Mouse (Mus musculus) hindlimb bud, embryonic 11.5 days (tissue): ENCODE data around the gene 6030408B16Rik.

Experiments used
- DNase-seq: peaks from one replicate; pipeline ENCODE4 v3.0.0-alpha.2; 2012; ENCODE audit warnings: low read depth, low spot score; ENCODE audit errors: extremely low spot score

6030408B16Rik gene

DNA sequence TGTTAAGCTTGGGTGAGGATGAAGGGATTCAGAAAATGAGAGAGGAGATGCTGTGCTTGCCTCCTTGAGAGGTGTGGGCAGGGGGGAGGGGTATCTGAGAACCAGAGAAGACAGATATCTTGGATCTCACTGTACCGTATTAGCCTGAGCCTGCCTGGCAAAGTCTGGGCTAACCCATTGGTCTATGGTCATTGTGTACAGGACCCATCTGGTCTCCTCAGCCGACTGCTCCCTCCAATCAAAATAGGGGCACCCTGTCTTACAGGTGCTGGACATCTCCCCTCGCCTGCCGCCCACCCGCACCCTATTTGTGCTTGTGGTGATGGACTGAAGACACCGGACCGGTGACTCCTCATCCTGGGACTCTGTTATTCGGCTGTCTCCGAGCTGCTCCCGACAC, 2.6 kb downstream of the 6030408B16Rik start:
- DNase-seq = no peak

DNA sequence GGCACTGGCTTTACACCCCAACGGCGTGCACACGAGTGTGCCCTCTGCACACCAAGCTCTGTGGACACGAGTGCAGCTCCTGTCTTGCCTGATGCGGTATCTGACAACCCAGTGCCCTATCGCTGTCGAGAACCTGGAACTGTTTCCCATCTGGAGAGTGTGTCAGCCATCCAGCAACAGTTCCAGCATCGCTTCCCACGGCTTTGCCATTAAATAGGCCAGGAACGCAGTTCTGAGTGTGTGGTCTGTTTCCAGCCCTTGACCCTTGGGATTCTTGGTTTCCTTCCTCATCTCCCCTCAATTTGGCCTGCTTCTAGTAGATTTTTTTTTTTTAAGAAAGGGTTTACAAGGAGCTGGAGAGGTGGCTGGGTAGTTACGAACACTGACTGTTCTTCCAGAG, 3.1 kb downstream of the 6030408B16Rik start:
- DNase-seq = no peak

DNA sequence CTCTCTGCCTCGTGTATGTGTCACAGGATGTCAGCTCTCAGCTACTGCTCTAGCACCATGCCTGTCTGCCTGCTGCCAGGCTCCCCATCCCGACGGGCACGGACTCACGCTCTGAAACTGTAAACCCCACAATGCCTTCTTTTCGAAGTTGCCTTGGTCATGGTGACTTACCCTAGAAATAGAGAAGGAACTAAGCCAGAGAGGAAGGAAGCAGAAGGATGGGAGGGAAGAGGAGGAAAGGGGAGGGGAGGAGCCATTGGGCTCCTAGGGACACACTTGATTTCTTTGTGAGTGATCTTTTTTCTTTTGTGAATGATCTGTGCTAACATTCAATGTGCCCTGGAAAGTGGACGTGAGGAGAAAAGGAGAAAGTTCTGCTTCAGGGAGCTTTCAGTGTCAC, 5.0 kb downstream of the 6030408B16Rik start:
- DNase-seq = no peak

DNA sequence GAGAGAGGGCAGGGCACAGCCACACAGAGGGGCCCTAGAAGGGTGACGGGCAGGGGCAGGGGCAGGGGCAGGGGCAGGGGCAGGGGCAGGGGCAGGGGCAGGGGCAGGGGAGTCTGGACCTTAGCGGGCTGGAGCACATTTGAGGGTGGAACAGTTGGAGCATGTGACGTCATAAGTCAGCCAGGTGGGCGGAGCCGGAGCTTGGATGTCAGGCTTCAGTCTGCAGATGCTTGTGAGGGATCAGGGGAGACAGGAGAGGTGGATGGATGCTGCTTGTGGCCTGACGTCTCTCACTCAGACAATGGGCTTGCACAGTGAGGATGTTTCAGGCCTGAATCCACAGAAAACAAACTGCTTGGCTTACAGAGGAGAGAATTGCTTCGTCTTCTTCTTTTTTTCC, 5.5 kb downstream of the 6030408B16Rik start:
- no peak for DNase-seq

DNA sequence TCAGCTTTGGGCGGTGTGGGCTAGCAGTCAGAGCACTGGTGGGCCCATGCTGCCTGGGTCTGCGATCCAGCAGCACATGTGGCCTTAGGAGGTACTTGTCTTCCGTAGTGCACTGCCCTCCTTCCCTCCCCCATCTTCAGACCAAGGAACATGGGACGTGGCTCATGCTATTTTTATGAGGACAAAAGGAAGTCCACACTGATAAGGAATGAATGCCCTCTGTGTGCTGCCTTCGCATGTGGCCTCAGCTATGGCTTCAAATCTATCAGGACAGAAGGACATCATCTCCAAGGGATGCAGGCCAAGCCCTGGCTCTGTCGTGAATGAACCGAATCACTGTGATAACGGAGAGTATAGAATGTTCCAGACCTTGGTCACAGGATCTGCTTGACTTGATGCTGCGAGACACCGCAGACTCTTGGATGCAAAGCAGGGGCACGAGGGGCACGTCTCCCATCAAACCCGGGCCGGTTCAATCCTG, 6.5 kb downstream of the 6030408B16Rik start:
- no peak for DNase-seq

DNA sequence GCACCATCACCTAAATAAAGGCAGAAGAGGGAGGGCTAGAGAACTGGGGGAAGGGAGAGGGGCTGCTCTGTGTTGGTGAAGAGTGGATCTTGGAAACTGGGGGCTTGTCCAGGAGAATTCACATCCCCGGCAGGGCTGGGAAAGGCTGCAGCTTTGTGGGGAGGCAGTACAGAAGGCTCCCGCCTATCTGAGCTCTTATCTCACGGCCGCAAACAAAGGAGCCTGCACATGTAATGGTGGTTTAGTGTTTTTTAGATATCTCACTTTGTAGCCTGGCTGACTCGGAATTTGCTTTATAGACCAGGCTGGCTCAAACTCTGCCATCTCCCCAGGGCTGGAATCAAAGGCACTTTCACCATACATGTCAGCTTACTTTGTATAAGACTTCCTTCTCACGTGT, 7.1 kb downstream of the 6030408B16Rik start:
- DNase-seq = no peak

DNA sequence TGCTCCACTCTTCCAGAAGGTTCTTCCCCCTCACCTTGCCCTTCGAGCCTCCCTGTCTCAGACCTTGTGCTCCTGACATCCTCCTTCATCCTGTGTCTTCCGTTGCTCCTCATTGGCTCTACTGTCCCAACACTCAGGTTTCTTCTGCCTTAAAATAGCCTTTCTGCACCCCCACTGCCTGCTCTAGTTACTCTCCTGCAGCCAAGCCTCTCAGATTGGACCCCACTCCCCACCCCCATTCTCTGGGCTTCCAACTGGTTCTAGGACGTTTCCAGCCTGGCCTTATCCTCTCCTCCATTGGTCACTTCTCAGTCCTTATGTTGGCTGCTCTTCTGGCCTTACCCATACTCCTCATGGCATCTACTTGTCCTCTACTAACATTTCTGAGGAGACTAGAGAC, 9.2 kb downstream of the 6030408B16Rik start:
- DNase-seq = no peak

DNA sequence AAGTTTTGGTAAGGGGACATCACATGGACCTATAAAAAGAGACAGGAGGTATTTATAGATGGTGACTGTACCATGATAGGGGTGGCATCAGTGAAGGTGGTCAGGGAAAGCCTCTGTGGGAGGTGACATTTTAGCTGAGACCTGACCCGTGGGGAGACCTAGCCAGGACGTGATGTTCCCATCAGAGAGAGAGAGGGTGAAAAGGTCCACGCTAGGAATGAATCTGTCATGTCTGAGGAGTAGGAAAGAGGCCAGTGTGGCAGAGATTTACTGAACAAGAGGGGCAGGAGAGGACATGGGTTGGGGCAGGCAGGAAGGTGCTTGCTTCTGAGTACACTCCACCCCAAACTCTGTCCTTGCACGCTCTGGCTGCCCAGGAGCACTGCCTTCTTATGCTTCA, 10.8 kb downstream of the 6030408B16Rik start:
- DNase-seq = no peak

DNA sequence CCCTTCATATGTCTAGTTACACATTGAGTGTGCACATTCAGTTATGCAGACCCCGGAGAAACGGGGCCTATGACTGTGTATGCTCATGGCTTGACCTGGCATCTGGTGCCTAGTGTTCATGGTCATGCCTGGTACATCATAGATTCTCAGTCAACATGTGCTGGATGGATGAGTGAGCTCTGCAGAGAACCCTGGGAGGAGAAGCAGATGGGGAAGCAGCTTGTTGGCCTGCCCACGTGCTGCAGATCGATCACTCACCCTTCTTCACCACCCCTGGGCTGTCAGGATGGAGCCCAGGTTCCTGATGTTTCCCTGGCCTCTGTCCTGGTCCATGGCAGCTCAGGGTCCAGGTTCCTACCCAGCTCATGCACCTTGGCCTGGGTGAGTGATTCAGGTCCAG, 13.4 kb downstream of the 6030408B16Rik start:
- DNase-seq = no peak

DNA sequence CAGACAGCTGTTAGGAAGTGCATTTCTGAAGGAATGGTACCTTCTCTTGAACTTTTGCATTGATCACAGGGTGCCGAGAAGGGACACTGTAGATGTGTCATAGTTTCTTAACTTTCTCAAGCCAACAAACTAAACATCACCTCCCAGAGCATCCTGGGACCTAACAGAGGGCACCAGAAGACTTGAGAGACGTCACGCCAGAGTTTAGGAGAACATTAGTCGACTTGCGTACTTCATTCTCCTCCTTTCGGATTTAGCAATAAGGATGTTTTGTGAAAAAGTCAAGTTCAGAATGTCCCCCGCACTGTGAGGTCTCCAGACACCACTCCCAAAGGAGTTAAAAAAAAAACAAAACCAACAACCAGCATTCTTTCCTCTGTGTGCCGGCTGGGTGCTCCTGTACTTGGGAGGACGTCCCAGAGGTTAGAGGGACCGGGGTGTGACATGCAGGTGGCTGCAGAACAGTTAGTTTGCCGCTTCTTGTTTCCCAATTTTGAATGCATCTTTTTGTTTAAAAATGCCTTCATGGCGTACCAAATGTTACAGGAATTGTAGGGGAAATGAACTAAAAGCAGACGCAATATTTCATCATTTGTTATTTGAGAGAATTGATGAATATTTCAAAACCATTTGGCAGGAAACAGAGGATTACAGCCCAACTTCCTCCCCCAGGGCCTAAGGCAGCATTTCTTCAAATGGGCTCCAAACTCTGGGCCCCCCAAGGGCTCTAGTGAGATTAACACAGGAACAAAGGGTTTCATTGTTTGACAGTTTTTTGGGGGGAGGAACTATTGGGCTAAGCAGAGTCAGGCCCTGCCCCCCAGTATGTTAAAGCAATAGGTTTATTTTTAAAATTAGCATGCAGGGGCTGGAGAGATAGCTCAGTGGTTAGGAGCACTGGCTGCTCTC, 15.7 kb downstream of the 6030408B16Rik start:
- no peak for DNase-seq

DNA sequence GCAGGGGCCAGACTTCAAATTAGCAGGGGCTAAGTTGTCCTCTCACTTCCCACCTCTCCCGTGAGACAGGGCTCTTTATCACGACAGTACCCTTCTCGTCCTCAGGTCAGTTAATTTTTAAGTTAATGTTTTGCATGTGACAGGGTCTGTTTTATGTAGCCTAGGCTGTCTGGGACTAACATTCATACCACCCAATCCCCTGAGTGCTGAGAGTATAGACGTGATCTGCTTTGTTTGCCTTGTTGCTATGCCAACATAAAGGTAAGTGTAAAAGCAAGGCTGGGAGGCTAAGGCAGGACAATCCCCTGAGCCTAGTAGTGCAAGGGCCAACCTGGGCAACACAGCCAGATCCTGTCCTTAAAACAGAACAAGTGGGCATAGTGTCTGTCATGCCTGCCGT, 16.5 kb downstream of the 6030408B16Rik start:
- DNase-seq = no peak

DNA sequence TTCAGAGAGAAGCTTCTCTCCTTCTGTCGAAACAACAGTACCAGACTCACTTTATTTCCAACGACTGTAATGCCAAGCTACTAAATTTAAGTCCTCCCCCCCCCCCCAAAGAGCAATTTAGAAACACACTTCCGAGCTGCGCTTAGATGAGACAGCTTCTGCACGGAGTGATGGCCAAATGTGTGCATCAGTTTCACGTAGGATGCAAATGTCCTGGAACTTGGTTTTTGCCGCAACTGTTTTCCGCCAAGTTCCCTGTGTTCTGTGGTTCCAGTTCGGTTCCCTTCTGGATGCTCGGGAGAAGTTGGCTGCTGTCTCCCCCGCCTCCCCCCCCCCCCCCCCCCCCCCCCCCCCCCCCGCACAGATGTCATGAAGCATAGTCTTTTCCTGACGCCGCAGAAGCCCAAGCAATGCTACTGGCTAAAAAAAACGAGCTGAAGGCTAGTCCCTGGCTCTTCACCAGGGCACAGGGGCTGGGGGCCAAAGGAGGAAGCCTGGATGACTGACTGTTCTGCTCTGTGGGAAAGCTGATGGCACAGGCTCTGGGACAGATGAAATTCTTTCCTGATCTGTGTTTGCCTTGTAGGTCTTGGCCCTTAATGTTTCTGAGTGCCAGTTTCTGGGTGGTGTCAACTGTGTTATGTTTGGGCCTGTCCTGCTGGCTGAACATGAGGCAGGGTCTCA, 18.2 kb downstream of the 6030408B16Rik start:
- no peak for DNase-seq

DNA sequence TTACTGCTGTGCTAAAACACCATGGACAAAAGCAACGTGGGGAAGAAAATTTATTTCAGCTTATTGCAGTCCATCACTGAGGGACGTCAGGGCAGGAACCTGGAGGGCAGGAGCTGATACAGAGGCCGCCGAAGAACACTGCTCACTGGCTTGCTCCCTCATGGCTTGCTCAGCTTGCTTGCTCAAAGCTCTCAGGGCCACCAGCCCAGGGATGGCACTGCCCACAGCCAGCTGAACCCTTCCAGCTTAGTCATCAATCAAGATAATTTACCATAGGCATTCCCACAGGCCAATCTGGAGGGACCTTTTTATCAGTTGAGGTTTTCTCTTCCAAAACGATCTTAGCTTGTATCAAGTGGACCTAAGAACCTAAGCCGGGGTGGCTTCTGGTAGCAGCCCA, 19.0 kb downstream of the 6030408B16Rik start:
- no peak for DNase-seq

DNA sequence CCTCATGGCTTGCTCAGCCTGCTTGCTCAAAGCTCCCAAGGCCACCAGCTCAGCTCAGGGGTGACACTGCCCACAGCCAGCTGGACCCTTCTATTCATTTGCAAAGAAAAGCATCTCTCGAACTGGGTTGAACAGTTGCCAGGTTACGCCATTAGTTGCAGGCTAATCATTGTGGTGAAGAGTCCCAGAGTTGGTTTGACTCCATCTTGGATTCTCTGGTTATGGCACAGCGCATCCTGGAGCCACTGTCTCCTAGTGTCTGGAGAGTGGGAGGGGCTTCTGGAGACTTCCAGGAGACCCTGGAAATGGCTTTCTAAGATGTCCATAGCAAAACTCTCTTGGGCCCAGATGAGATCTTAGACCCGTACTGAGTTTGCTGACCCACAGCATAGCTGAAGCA, 22.4 kb downstream of the 6030408B16Rik start:
- no peak for DNase-seq

DNA sequence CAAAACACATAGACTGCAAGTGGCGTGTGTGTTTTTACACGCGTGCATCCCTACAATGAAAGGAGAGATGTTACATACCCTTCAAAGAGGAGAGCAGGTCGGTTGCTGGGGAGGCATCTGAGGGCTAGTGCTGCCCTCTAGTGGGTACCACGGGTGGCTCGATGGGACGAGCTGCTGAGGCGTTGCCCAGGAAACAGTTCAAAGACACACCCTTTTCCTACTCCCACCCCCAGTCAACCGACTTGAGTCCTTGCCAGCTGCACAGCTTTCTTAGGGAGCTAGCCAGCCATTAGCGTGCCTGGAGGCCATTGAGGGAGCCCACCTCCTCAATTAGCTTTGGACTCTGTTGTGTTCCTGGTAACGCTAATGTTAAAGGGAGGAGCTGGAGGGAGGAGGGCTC, 22.8 kb downstream of the 6030408B16Rik start:
- DNase-seq = peak; percentile 85

DNA sequence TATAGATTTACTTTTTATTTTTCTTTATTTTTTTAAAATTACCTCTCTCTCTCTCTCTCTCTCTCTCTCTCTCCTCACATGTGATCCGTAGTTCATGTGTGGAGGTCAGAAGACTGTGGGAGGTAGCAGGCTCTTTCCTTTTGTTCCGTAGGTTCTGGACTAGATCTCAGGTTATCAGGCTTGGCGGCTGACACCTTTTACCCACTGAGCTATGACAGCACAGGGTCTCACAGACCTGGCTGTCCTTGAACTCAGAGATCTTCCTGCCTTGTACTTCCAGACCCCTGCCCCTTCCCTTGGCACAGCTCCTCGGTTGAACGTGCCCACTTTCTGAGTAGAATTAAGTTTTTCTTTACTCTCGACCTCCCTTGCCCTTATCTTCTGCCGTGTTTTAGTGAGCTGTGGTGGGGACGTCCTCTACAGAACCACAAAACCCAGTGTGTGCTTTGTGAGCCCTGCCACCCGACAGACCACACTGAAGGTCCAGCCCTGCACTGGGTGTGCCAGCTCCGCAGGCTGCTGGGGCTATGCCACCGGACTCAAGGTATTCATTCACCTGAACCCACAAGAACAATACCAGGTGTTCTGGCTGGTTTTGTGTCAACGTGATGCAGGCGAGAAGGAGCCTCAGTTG, 23.4 kb downstream of the 6030408B16Rik start:
- DNase-seq = no peak

DNA sequence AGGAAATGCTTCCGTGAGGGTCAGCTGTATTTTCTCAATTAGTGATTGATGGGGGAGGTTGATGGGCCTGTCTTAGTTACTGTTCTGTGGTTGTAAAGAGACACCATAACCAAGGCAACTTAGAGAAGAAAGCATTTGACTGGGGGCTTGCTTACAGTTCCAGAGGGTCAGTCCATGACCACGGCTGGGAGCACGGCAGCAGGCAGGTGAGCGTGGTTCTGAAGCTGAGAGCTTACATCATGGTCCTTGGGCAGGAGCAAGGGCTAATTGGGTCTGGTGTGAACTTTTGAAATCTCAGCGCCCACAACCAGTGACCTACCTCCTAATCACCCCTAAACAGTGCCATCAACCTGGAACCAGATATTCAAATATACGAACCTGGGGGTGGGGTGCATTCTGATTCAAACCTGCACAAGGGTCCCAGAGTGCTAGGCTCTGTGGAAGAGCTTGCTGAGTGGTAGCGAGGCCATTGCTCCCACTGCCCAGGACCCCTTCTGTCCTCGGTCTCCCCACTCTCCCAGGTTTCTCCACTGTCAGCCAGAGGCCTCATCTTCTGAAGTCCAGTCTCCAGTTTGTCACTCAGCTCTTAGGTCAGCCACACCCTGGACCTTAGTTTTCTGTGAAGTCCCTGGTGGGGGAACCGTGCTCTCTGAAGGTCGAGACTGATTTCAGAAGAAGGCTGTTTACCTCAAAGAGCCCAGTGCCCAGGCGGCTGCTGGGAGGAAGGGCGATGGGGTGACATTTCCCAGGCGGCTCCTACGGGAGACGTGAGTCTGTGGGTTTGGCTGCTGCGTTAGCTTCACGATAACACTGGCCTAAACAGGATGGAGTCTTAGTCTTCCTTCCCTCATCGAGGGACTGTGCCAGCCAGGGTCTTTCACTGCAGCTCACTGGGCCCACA, 24.2 kb downstream of the 6030408B16Rik start:
- DNase-seq = no peak

DNA sequence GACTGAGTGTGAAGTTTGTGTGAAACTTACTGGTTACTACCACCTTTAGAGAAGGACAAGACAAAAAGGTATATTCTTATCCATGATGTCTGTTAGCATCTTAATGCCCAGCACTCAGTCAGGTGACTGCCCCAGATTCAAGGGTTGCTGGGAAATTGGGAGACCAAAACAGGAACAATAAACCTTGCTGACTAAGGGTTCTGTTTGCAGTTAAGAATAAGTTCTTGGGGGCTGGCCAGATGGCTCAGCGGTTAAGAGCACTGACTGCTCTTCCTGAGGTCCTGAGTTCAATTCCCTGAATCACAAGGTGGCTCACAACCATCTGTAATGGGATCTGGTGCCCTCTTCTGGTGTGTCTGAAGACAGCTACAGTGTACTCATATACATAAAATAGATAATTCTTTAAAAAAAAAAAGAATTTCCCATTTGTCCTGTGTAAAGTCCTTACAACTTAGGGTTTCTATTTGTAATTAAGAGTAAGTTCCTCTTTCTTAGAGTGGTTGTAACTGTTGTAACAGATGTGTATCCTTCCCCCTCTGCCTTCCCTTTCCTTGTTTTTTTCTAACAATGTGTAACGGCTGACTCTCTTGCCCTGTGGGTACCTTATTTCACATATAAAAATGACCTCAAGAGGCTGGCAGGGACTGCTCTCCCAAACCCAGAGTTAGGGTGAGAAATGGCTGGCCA, 24.9 kb downstream of the 6030408B16Rik start:
- DNase-seq = no peak

DNA sequence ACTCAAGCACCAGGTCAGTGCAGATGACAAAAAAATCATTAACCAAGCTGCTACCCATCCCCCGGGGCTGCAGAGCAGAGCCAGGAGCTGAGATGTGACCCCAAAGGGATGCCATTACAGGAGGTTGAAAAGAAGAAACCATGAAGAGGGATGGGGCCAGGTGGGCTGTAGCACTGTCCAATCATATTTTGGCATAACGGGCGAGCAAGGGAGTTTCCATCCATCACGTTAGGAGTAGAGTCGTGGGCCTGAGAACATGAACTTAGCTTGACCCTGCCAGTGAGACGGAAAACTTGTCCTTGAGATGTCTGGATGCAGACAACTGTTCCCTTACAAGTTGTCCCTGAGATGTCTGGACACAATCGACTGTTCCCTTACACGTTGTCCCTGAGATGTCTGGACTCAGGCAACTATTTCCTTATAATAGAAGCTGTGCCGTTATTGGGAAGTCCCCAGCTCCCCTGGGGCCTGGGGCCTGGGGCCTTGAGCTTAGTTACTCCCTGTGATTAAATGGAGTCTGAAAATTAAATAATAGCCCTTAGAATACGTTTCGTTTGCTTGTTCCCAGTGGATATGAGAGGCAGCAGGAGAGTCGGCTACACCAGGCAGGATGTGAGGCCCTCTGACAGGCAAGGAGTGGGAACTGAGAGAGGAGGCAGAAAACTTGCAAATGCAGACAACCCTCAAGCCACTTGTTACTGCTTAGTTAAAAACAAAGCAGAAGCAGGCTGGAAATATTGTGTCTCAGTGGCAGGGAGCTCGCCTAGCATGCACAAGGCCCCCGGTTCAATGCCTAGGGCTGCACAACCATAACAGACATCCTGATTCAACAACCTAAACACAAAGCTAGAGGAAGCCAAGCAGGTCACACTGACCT, 26.1 kb downstream of the 6030408B16Rik start:
- no peak for DNase-seq
